Mouse (Mus musculus): ENCODE results near the gene Gm20821. TPM values are rescaled to one million over a fixed set of nuclear protein-coding genes. Genes with fewer than 3 reads are reported as not detected.
"Not testable (repeated sequence)": the region's sequence is repeated elsewhere in the genome, so short reads cannot be mapped to it uniquely, and the experiment has no call there.

Gene Gm20821
- polyA plus RNA-seq (2015; fragmentation: Nextera tagmentation; extraction: Ambion mirVana): not detected in 2 replicates

GRCm38 (mm10) chrY:9781504-9781903 is at the start of gene Gm20821:
Gene Gm20821, plus strand, starts transcription at chrY:9781804.
- H3K4me3 ChIP-seq (ENCODE audit: low read depth, low read length); H3K9me3 ChIP-seq (replicated peaks; ENCODE audit: control insufficient read depth, low read length, poor library complexity, severe bottlenecking); H3K27ac ChIP-seq (ENCODE audit: low read length); H3K9ac ChIP-seq (ENCODE audit: low read depth, low read length); H3K4me1 ChIP-seq (ENCODE audit: control insufficient read depth, insufficient read depth, low read length); ATAC-seq; H3K36me3 ChIP-seq (ENCODE audit: control insufficient read depth, insufficient read depth, low read length); H3K27me3 ChIP-seq (ENCODE audit: control insufficient read depth, insufficient read depth, low read depth, low read length); H3K4me2 ChIP-seq (ENCODE audit: low read length): not testable (repeated sequence)
- whole genome bisulfite sequencing: 46% methylated on average over 2 of the region's 2 CpGs

All from midbrain, embryonic 16.5 days (tissue).